Mouse (Mus musculus) subcutaneous adipose tissue, adult 2 months (tissue): ENCODE measurements around the gene Pnpla3. TPM values are rescaled to one million over a fixed set of nuclear protein-coding genes. Genes with fewer than 3 reads are reported as not detected.

ENCODE experiments used
- polyA plus RNA-seq: library from polyadenylated mRNA; depleted of rRNA; stranded (reverse); fragments of >200 nt; gene quantifications from 2 replicates; pipeline ENCODE4 v1.2.3, GENCODE M21; 2012; ENCODE audit warnings: low replicate concordance; rRNA removed

Pnpla3 gene
- 558 and 2,530 TPM in 2 replicates for polyA plus RNA-seq

DNA sequence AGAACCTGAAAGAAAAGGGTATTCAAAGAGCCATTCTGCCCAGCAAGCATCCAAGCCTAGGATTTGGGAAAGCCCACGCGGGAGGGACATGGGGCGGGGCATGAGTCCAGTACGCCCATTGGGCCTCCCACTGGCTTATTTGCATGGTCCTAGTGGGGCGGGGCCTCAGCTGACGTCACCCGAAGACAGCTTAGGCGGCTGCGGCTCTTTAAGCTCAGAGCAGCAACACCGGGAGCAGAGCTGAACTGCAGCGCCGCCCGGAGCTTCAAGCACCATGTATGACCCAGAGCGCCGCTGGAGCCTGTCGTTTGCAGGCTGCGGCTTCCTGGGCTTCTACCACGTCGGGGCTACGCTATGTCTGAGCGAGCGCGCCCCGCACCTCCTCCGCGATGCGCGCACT lies at the start of gene Pnpla3:
Gene Pnpla3 (plus strand): TSS at position 238 of the 400 bp plus-strand sequence.

DNA sequence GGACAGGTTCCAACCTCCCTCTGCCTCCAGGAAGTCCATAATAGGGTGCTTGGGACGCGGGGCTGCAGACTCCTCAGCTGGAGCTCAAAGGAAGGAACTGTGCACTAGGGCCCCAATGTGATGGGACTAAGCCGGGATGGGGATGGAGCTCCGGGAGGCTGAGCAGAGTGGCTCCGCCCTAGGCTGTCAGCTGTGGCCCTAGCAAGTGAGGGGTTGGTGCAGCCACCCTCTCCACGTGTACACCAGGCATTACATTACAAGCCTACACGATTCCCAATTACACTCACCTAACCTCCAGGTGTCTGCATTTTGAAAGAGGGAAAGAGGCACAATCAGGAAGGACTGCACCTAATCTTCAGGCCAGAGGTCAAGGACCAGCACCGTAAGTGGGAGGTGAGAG lies 44.6 kb upstream of the Pnpla3 start, which contains the start of gene Pnpla5:
Gene Pnpla5 (minus strand): TSS at position 101 of the 400 bp plus-strand sequence.

DNA sequence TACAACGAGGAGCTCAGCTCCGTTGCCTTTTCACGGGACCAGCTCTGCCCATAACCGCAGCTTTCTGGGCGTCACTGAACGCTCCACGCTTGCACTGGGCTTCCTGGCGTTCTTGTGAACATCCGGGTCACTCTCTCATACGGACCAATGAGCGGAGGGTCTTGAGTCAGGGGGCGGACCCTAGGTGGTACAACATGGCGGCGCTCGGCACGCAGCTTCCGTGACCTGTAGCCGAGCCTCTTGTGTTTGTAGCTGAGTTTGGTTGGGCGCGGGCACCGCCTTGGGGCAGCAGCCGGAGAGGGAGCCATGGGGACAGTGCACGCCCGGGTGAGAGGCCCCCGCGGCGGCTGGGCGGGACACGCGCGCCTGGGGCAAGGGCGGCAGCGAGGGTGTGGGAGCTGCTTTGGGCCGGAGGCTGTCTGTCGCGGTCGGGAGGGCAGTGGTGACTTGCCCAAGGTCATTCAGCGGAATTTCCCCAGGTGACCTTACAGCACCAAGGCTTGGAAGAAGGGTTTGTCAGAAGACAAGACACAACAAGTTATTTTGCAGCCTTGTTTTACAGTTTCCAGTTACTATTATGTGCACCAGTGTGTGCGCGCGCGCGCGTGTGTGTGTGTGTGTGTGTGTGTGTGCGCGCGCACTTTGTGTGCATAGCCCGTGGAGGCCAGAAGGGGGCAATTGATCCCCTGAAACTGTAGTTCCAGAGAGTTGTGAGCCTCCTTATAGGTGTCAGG lies 24.6 kb downstream of the Pnpla3 start, which contains the start of gene Samm50:
Gene Samm50 (plus strand): TSS at position 184 of the 734 bp plus-strand sequence.

DNA sequence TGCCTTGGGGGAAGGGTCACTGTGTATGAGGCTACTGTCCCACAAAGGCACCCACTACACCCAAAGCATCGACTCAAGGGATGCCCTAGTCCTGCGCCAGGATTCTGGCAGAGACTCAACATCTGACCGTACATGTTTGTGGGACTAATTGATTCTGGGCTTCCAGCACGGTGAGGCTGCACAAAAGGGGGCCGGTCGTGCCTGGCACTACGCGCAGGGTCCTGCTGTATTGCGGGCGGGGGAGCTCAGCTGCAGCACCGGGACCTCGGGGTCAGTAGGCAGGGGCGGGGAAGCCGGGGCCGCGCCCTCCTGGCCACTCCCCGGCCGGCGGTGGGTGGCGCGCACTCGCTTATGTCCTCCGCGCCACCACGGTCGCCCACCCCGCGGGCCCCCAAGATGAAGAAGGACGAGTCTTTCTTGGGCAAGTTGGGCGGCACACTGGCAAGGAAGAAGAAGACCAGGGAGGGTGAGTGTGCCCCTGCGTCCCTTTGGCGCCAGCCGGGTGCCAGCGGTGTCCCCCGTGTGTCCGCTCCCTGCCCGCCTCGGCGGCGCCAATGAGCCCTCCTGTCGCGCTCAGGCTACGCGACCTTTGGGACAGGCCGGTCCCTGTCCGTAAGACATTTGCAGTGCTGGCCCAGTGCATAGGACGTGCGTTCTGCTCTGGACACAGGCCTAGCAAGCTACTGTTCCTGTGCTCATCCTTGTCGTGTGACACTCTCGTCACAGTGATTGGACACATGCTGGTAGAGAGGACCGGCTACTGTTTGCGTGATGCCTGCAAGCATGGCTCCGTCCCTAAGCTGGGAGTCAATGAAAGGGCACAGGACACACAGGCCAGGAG lies 64.3 kb downstream of the Pnpla3 start, which contains the start of gene Parvb:
Gene Parvb (plus strand): TSS at position 323 of the 841 bp plus-strand sequence.

Other genes with a start within 250 kb of the Pnpla3 start
- gene Efcab6, start 102.5 kb upstream of the Pnpla3 start, polyA plus RNA-seq: 0.08 TPM in 1 of 2 replicates, not detected in the other
- 0.16 and 3.0 TPM in 2 replicates for gene Sult4a1, start 62.1 kb upstream of the Pnpla3 start, polyA plus RNA-seq
- gene Pnpla5, start 44.7 kb upstream of the Pnpla3 start, polyA plus RNA-seq: 0.89 and 1.0 TPM in 2 replicates
- 16.8 and 17.4 TPM in 2 replicates for gene Samm50, start 24.4 kb downstream of the Pnpla3 start, polyA plus RNA-seq
- gene Parvb, start 64.2 kb downstream of the Pnpla3 start, polyA plus RNA-seq: 13.3 and 18.1 TPM in 2 replicates
- gene Parvg, start 156.2 kb downstream of the Pnpla3 start, polyA plus RNA-seq: 2.1 and 5.7 TPM in 2 replicates